Mouse (Mus musculus): Measurements from ENCODE around the gene Adamts17. TPM values are rescaled to one million over a fixed set of nuclear protein-coding genes. Genes with fewer than 3 reads are reported as not detected.

The Adamts17 gene
- total RNA-seq (2021) (1 to 10 TPM in 1 of 2 experiments, under 1 TPM in 1; 0.47 to 1.5 TPM), polyA plus RNA-seq (2012; rRNA removed) (0.51 and 0.88 TPM in 2 replicates)
- long read RNA-seq: 0 reads

DNA sequence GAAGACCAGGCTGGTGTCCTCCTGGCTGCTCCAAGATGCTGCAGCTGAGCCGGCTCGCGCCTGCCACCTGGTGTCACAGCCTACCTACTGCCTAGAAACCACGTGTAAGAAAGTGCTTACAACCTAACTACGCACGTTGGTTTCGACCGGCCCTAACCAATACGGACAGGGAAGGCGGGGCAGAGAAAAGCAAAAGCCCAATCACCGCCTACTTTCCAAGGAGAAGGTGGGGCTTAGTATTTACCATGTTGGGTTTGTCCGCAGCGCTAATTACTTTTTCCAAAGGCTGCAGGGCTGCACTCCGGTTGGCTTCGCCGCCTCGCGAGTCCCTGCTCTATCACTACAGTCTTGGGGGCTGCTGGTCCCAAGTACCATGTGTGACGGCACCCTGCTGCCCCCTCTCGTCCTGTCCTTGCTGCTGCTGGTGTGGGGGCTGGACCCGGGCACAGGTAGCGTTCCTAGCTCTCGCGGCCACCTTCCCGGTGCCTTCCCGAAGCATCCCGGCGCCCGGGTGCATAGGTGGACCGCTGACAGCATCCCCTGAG is at the start of gene Adamts17:
Gene Adamts17 (plus strand): TSS at position 273 of the 545 bp plus-strand sequence.
- Histone ChIP-seq H3K4me1 (ENCODE audit: control insufficient read depth, insufficient read depth, low read length) (peaks cover 3% of the 10 kb centered on the region; the same call in 1 of the 2 replicates), H3K4me3 (peak within 1 kb of the TSS; percentile 86), H3K79me2 (replicated peaks; ENCODE audit: control insufficient read depth, insufficient read depth, low read length) (no peaks in the 10 kb centered on the region), H3K36me3 (ENCODE audit: control insufficient read depth, insufficient read depth, low read length) (no peaks in the 10 kb centered on the region), H3K27me3 (ENCODE audit: control insufficient read depth, insufficient read depth, low read length) (no peaks in the 10 kb centered on the region), H3K27ac (no peak within 1 kb of the TSS), H3K9ac (ENCODE audit: low read depth, low read length) (peak within 1 kb of the TSS; percentile 58)
- WGBS: under 1% methylated on average over 30 of the region's 30 CpGs
- peak; percentile 80 for TF ChIP-seq POLR2A (IDR thresholded peaks at IDR 0.05; ENCODE audit: insufficient read depth, low read depth, low read length)
- peak; percentile 98 for TF ChIP-seq CTCF (IDR thresholded peaks at IDR 0.05)
- peak; percentile 72; the same call in 1 of the 2 replicates for TF ChIP-seq EP300 (IDR thresholded peaks at IDR 0.05; ENCODE audit: insufficient read depth, low read depth, low read length)
- peak; percentile 89 to 91 for DNase-seq
- intact Hi-C loops (cut with DNase I): loop anchor here (1.0 to 5.0 kb wide), 7 partner anchors 19 to 1028 kb away; no protein-coding TSS in a partner anchor

DNA sequence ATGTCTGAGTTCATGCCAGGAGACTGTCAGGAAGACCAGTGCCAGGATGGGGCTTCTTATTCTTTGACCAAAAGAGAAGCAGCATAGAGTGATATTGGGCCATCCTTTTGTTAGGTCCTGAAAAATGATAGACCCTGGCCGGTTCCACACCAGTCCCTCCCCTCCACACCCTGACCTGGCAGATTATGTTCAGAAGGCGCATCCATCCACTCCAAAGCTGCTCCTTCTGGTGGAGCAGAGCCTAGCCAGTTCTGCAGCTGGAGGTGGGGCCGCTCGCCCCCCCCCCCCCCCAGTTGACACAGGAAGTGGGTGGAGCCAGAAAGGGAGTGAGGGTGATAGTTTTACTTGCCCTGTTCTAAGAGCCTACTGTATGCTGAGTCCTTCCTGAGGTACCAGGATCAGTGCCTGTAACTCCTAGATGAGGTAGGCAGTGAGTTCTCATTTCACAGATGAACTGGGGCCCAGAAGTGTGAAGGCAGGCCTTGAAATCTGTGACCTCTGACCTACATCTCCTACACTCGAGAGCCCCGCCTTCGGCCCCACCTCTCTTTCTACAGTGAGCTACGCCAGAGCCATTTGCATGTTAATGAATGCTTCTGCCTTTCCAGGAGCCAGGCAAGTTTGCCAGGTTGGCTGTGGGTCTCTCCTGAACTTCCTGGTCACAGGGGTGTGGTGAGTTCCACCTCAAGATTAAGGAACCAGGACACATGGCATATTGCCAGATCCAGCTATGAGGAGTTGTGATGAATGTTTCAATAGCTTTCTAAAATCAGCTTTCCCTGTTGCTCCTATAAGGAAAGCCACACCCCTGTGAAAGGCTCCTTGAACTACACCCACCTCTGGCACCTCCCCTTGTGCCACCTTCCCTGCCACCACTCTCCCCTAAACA is 49.4 kb upstream of the Adamts17 start:
- H3K27me3 ChIP-seq (ENCODE audit: control insufficient read depth, insufficient read depth, low read length): no peaks in the 10 kb centered on the region
- no peak overlapping the region for H3K4me3 ChIP-seq
- no peaks in the 10 kb centered on the region; the same call in 1 of the 2 replicates for H3K4me1 ChIP-seq (ENCODE audit: control insufficient read depth, insufficient read depth, low read length)
- peak; percentile 22 to 28 for DNase-seq
- TF ChIP-seq EP300 (IDR thresholded peaks at IDR 0.05; ENCODE audit: insufficient read depth, low read depth, low read length): no peak
- no peak for TF ChIP-seq CTCF (IDR thresholded peaks at IDR 0.05)
- TF ChIP-seq POLR2A (IDR thresholded peaks at IDR 0.05; ENCODE audit: insufficient read depth, low read depth, low read length): no peak
- intact Hi-C loops (cut with DNase I): no loop called here
- H3K27ac ChIP-seq: no peak overlapping the region
- no peaks in the 10 kb centered on the region for H3K36me3 ChIP-seq (ENCODE audit: control insufficient read depth, insufficient read depth, low read length)
- no peaks in the 10 kb centered on the region for H3K79me2 ChIP-seq (replicated peaks; ENCODE audit: control insufficient read depth, insufficient read depth, low read length)
- WGBS: 31% methylated on average over 8 of the region's 8 CpGs
- no peak overlapping the region for H3K9ac ChIP-seq (ENCODE audit: low read depth, low read length)

DNA sequence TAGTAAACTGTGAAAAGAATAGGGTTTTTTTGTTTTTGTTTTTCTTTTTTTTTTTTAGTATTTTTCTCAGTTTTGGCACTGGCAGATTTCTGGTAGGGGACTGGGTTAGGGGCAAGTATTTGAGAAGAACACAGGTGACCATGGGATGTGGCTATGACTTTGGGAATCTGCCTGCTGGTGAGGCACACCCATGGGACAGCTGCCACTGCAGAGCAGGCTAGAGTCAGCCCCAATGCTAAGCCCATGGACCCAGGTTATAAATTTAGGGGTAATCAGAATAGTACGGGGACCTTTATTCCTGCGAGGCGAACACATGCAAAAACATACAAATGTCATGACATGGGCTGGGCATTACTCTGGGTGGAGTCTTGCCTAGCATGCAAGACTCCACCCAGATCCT is 48.5 kb upstream of the Adamts17 start:
- TF ChIP-seq CTCF (IDR thresholded peaks at IDR 0.05) (no peak), POLR2A (IDR thresholded peaks at IDR 0.05; ENCODE audit: insufficient read depth, low read depth, low read length) (no peak), EP300 (IDR thresholded peaks at IDR 0.05; ENCODE audit: insufficient read depth, low read depth, low read length) (no peak)
- Histone ChIP-seq H3K27ac (no peak overlapping the region), H3K9ac (ENCODE audit: low read depth, low read length) (no peak overlapping the region), H3K27me3 (ENCODE audit: control insufficient read depth, insufficient read depth, low read length) (no peaks in the 10 kb centered on the region), H3K4me1 (ENCODE audit: control insufficient read depth, insufficient read depth, low read length) (no peaks in the 10 kb centered on the region; the same call in 1 of the 2 replicates), H3K4me3 (no peak overlapping the region), H3K79me2 (replicated peaks; ENCODE audit: control insufficient read depth, insufficient read depth, low read length) (no peaks in the 10 kb centered on the region), H3K36me3 (ENCODE audit: control insufficient read depth, insufficient read depth, low read length) (no peaks in the 10 kb centered on the region)
- intact Hi-C loops (cut with DNase I): no loop called here
- DNase-seq: no peak
- 90% methylated on average over 3 of the region's 3 CpGs for WGBS

DNA sequence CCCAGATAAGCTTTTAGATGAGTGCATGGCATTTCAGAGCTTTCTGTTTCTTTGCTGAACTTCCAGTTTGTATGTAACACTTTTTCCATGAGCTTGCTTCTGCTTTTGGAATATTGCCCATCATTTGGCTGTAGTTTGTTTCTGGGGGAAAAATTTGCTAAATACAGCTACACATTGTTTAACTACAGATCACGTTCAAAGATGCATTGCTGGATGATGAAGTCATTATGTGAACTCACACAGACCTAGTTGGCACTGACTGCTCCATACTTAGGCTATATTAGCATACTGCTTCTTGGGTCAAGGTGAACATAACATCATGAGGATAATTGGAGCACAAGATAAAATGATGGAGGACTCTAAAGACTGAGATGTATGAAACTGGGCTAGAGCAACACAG is 42.6 kb upstream of the Adamts17 start:
- intact Hi-C loops (cut with DNase I): no loop called here
- Histone ChIP-seq H3K27me3 (ENCODE audit: control insufficient read depth, insufficient read depth, low read length) (no peaks in the 10 kb centered on the region), H3K79me2 (replicated peaks; ENCODE audit: control insufficient read depth, insufficient read depth, low read length) (no peaks in the 10 kb centered on the region), H3K36me3 (ENCODE audit: control insufficient read depth, insufficient read depth, low read length) (no peaks in the 10 kb centered on the region), H3K4me3 (no peak overlapping the region), H3K27ac (no peak overlapping the region), H3K4me1 (ENCODE audit: control insufficient read depth, insufficient read depth, low read length) (peaks cover 1% of the 10 kb centered on the region; the same call in 1 of the 2 replicates), H3K9ac (ENCODE audit: low read depth, low read length) (no peak overlapping the region)
- 7% methylated on average over 1 of the region's 1 CpGs for WGBS
- no peak for DNase-seq
- TF ChIP-seq EP300 (IDR thresholded peaks at IDR 0.05; ENCODE audit: insufficient read depth, low read depth, low read length) (no peak), POLR2A (IDR thresholded peaks at IDR 0.05; ENCODE audit: insufficient read depth, low read depth, low read length) (no peak), CTCF (IDR thresholded peaks at IDR 0.05) (no peak)

DNA sequence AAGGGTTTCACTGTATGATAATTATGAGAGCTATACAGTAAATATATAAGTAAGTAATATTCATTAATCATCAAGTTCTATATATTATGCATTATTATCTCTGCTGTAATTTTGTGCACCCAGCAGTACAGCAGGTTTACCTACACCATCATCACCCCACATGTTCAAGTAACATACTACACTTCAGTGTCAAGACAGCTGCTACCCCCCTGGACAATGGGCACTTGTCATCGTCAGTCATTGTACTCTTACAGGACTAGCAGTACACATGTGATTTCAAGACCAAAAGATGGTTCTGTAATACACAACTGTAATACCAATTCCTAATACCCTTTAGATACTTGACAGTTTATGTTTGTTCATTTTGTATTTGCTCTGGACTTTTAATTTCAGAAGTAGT is 42.2 kb upstream of the Adamts17 start:
- DNase-seq: no peak
- no peaks in the 10 kb centered on the region for H3K79me2 ChIP-seq (replicated peaks; ENCODE audit: control insufficient read depth, insufficient read depth, low read length)
- intact Hi-C loops (cut with DNase I): no loop called here
- H3K36me3 ChIP-seq (ENCODE audit: control insufficient read depth, insufficient read depth, low read length): no peaks in the 10 kb centered on the region
- H3K27me3 ChIP-seq (ENCODE audit: control insufficient read depth, insufficient read depth, low read length): no peaks in the 10 kb centered on the region
- H3K4me1 ChIP-seq (ENCODE audit: control insufficient read depth, insufficient read depth, low read length): peaks cover 1% of the 10 kb centered on the region; the same call in 1 of the 2 replicates
- no peak overlapping the region for H3K27ac ChIP-seq
- no peak overlapping the region for H3K4me3 ChIP-seq
- TF ChIP-seq POLR2A (IDR thresholded peaks at IDR 0.05; ENCODE audit: insufficient read depth, low read depth, low read length) (no peak), CTCF (IDR thresholded peaks at IDR 0.05) (no peak), EP300 (IDR thresholded peaks at IDR 0.05; ENCODE audit: insufficient read depth, low read depth, low read length) (no peak)
- H3K9ac ChIP-seq (ENCODE audit: low read depth, low read length): no peak overlapping the region
- WGBS: 77% methylated on average over 1 of the region's 1 CpGs
